Mouse (Mus musculus) E14TG2a.4 (cell line): ENCODE results near the gene Pdzk1ip1.

Experiments
- CTCF ChIP-seq: conservative IDR thresholded peaks from 2 replicates; pipeline ENCODE4 v1.5.1; 2014; ENCODE audit warnings: low read length
- NANOG ChIP-seq: IDR thresholded peaks from 2 replicates; pipeline ENCODE4 v1.6.1; 2014; ENCODE audit warnings: borderline replicate concordance, low read length, mixed read lengths

DNA sequence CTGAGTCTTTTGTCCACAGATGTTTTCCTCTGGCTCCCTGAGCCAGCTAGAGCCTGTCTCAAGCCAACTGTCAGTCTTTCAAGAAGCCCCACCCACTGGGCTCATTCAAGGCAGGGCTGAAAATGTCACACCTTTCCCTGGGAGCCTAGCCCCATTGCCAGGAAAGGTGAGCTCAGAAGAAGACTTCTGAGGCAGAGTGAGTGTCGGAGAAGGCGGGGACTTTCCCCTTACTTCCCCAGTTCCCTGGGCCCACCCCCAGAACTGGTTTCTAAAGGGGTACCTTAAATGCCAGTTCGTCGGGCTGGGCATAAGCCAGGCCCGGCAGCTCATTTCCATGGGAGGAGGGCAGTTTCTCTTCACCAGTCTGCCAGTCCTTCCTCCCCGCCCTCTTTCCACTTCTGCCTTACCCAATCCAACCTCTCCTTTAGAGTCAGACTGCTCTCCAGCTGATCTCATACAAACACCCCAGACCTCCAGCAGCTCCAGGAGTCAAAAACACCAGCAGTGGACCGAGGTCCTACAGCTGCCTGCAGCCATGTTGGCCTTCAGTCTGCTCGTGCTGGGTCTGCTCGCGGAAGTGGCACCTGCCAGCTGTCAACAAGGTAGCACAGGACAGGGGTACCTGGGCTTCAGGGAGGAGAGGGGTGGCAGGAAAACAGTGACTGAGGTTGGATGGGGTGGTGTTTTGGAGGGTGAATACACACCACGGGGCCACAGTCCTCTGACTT, at the start of gene Pdzk1ip1:
- TF ChIP-seq CTCF = no peak
- TF ChIP-seq NANOG = no peak
